ENCODE assay signal across 29 mouse cellular contexts in genomic region chr4:4403812-4404211, GRCm38 (mm10).
A peak's percentile ranks its signal among the peaks of the same experiment; 100 is the strongest.
DNase-seq lines count a peak whose midpoint lies in the region; ATAC-seq lines count a peak whose summit lies in the region.
"Had no signal": no experiment of that assay in that cellular context is flagged by ENCODE, and none has a peak within 500 bp of the region (broad histone marks: within the 10 kb centered on the region; RNA-seq: fewer than 3 reads in every experiment).

No protein-coding gene starts in this region.

- no peaks in the 10 kb centered on the region for H3K36me3 ChIP-seq in heart, embryonic 11.5 days (ENCODE audit: control insufficient read depth, insufficient read depth, low read length)
- H3K36me3 ChIP-seq: embryonic facial prominence, embryonic 13.5 days; embryonic facial prominence, embryonic 15.5 days; forebrain, embryonic 10.5 days; forebrain, embryonic 12.5 days; G1E had no signal

- no peak overlapping the region for H3K9ac ChIP-seq in heart, embryonic 11.5 days (ENCODE audit: low read depth, low read length)
- H3K9ac ChIP-seq: embryonic facial prominence, embryonic 13.5 days; embryonic facial prominence, embryonic 15.5 days; forebrain, embryonic 12.5 days had no signal

- H3K27me3 ChIP-seq in heart, embryonic 11.5 days (ENCODE audit: control insufficient read depth, insufficient read depth, low read length), result no peaks in the 10 kb centered on the region
- H3K27me3 ChIP-seq: CH12.LX; embryonic facial prominence, embryonic 13.5 days; embryonic facial prominence, embryonic 15.5 days; forebrain, embryonic 12.5 days; Patski had no signal

- no peak overlapping the region for H3K4me3 ChIP-seq in heart, embryonic 11.5 days (ENCODE audit: low read depth, low read length)
- H3K4me3 ChIP-seq: embryonic facial prominence, embryonic 13.5 days; embryonic facial prominence, embryonic 15.5 days; erythroblast, embryonic 14.5 days; forebrain, embryonic 10.5 days; forebrain, embryonic 12.5 days had no signal

- ATAC-seq in frontal cortex, adult (ENCODE audit: low TSS enrichment), result peak; percentile 93
- ATAC-seq in heart, embryonic 11.5 days (replicated peaks; ENCODE audit: insufficient number of reproducible peaks, low FRiP score, low TSS enrichment), result no peak
- ATAC-seq: activated CD4-positive, CD25-positive, alpha-beta regulatory T cell, adult 4 months; CD4-positive, CD25-positive, alpha-beta regulatory T cell, adult 4 months; forebrain, embryonic 14.5 days; forebrain, embryonic 16.5 days; Patski had no signal

- no peak overlapping the region for H3K4me2 ChIP-seq in heart, embryonic 11.5 days
- H3K4me2 ChIP-seq: embryonic facial prominence, embryonic 13.5 days; embryonic facial prominence, embryonic 15.5 days; forebrain, embryonic 12.5 days had no signal

- no peaks in the 10 kb centered on the region for H3K9me3 ChIP-seq in heart, embryonic 11.5 days (replicated peaks; ENCODE audit: control insufficient read depth, low read length)
- H3K9me3 ChIP-seq: embryonic facial prominence, embryonic 13.5 days; embryonic facial prominence, embryonic 15.5 days; forebrain, embryonic 10.5 days; forebrain, embryonic 12.5 days; G1E had no signal

- 74% methylated on average over 2 of the region's 2 CpGs for WGBS in heart, embryonic 11.5 days (ENCODE audit: insufficient replicate concordance)

- no peaks in the 10 kb centered on the region for H3K4me1 ChIP-seq in heart, embryonic 11.5 days (ENCODE audit: control insufficient read depth, insufficient read depth, low read length)
- H3K4me1 ChIP-seq: embryonic facial prominence, embryonic 13.5 days; embryonic facial prominence, embryonic 15.5 days; forebrain, embryonic 12.5 days had no signal

- H3K27ac ChIP-seq in heart, embryonic 11.5 days (ENCODE audit: low read depth, low read length), result no peak overlapping the region
- H3K27ac ChIP-seq: embryonic facial prominence, embryonic 13.5 days; embryonic facial prominence, embryonic 15.5 days; forebrain, embryonic 10.5 days; forebrain, embryonic 12.5 days had no signal

- no peak for DNase-seq in frontal cortex, postnatal 14 days (ENCODE audit: low spot score in 2 of 2)
- peak; percentile 7 for DNase-seq in right cerebral cortex, adult 18-20 months
- no peak for DNase-seq in right cerebral cortex, adult 2 months (ENCODE audit: low spot score in 2 of 2)
- DNase-seq in brain, adult 2 months (ENCODE audit: low read depth, low spot score), result peak; percentile 62
- DNase-seq: adrenal gland, adult 8-10 months; adrenal gland, postnatal 14 days; adrenal gland, postnatal 36 days; B cell, adult 2 months; cerebellum, adult 11 months; cerebellum, adult 18-20 months; cerebellum, adult 8-10 months; cerebellum, adult 9-11 months; cerebellum, postnatal 14 days; cerebellum, postnatal 36 days; embryo, embryonic 11 days had no signal

Comparison
In these comparisons a context has a peak if more than half of its experiments do, and no peak if none do; other contexts are left out.
1. DNase-seq: peak in right cerebral cortex, adult 18-20 months (single experiment) and brain, adult 2 months (single experiment); none in frontal cortex, postnatal 14 days (0 of 2) and right cerebral cortex, adult 2 months (0 of 2).